Mouse (Mus musculus) hindbrain, embryonic 13.5 days (tissue): ENCODE data around the gene Gm20388. TPM values are rescaled to one million over a fixed set of nuclear protein-coding genes. Genes with fewer than 3 reads are reported as not detected.

Experiments
- ATAC-seq: fragments of 200-750 bp; cut with Nextera tagmentation; 2 replicates; pipeline ENCODE4 v1.8.0; 2017; ENCODE audit warnings: moderate TSS enrichment; ENCODE audit not compliant: low FRiP score
- H3K27ac ChIP-seq: fragments of 300-500 bp; sonication (generic); 2 replicates; pipeline ENCODE4 v1.5.1; 2015; ENCODE audit warnings: inconsistent platforms, mild to moderate bottlenecking, moderate library complexity
- H3K27me3 ChIP-seq: fragments of 300-500 bp; sonication (generic); 2 replicates; pipeline ENCODE4 v1.6.1; 2015; ENCODE audit warnings: mild to moderate bottlenecking, inconsistent platforms
- H3K36me3 ChIP-seq: fragments of 300-500 bp; sonication (generic); 2 replicates; pipeline ENCODE4 v1.6.1; 2015; ENCODE audit warnings: mild to moderate bottlenecking, inconsistent platforms
- H3K4me1 ChIP-seq: fragments of 300-500 bp; sonication (generic); replicated peaks from 2 replicates; pipeline ENCODE4 v1.6.1; 2015; ENCODE audit warnings: inconsistent platforms
- H3K4me2 ChIP-seq: fragments of 300-500 bp; sonication (generic); 2 replicates; pipeline ENCODE4 v1.6.1; 2015; ENCODE audit warnings: inconsistent platforms, mild to moderate bottlenecking, moderate library complexity
- H3K4me3 ChIP-seq: fragments of 300-500 bp; sonication (generic); 2 replicates; pipeline ENCODE4 v1.5.1; 2015; ENCODE audit warnings: mild to moderate bottlenecking, inconsistent platforms
- H3K9ac ChIP-seq: fragments of 300-500 bp; sonication (generic); 2 replicates; pipeline ENCODE4 v1.6.1; 2015; ENCODE audit warnings: mild to moderate bottlenecking, inconsistent platforms
- H3K9me3 ChIP-seq: fragments of 300-500 bp; sonication (generic); 2 replicates; pipeline ENCODE4 v1.6.1; 2016; ENCODE audit warnings: inconsistent platforms
- WGBS: fragments of 180-500 bp; shearing (Covaris S2); methylation state at CpG from one replicate; pipeline ENCODE4 v1.1.7; 2015; 5-methylcytosine and 5-hydroxymethylcytosine counted together
- polyA plus RNA-seq: library from polyadenylated mRNA; unstranded; fragments of >200 nt; fragmentation: Nextera tagmentation; extraction: Ambion mirVana; gene quantifications from 2 replicates; pipeline ENCODE4 v1.2.1, GENCODE M21; 2015

The Gm20388 gene
- polyA plus RNA-seq, 1 experiment from 2014 or later, result 1.9 TPM

DNA sequence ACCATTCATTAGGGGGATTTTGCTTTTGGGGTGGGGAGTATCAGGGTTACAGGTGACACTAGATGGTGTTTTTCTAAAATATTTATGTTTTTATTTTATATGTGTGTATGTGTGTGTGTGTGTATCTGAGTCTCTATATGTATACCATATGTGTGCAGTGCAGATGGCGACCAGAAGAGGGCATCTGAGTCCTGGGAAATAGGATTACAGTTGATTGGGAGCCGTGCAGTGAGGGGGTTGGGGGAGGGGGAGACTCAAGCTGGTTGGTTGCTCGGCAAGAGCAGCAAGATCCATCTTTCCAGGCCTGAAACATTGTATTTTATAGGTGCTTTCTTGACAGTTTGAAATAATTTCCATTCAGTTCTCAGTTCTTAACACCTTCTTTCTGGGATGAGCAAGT is 1816.5 kb downstream of the Gm20388 start:
- H3K4me2 ChIP-seq, result no peak overlapping the region
- ATAC-seq, result no peak
- H3K9ac ChIP-seq, result no peak overlapping the region
- 63% methylated on average over 3 of the region's 3 CpGs for WGBS
- no peak overlapping the region for H3K27ac ChIP-seq
- H3K27me3 ChIP-seq, result peaks cover 49% of the 10 kb centered on the region
- peaks cover 31% of the 10 kb centered on the region for H3K4me1 ChIP-seq
- no peaks in the 10 kb centered on the region for H3K9me3 ChIP-seq
- no peak overlapping the region for H3K4me3 ChIP-seq
- no peaks in the 10 kb centered on the region for H3K36me3 ChIP-seq

DNA sequence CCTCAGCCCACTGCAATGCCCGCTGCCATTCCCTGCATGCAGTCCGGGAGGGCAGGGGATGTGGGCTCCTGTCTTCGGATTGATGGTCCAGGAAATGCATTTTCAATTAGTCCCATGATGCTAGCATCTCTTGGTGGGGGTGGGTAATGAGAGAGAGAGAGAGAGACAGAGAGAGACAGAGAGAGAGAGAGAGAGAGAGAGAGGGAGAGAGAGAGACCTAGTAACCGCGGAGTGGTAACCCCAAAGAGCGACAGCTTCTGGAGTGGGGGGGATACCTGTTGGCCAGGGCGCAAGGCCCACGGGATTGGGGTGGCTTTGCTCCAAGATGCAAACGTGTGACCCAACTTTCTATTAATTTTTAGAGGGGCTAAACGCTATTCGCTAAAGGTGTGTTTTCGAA is 1818.7 kb downstream of the Gm20388 start, which contains the start of gene Jph3:
Gene Jph3 (plus strand): TSS at position 301 of the 400 bp plus-strand sequence.
- Histone ChIP-seq H3K27ac (peak within 1 kb of the TSS; percentile 76), H3K4me3 (peak within 1 kb of the TSS; percentile 81), H3K4me1 (peaks cover 42% of the 10 kb centered on the region), H3K36me3 (peaks cover 6% of the 10 kb centered on the region; the same call in 1 of the 2 replicates), H3K9ac (peak within 1 kb of the TSS; percentile 90), H3K27me3 (peaks cover 68% of the 10 kb centered on the region), H3K9me3 (no peaks in the 10 kb centered on the region), H3K4me2 (peak within 1 kb of the TSS; percentile 67)
- no peak for ATAC-seq
- 8% methylated on average over 12 of the region's 12 CpGs for WGBS

DNA sequence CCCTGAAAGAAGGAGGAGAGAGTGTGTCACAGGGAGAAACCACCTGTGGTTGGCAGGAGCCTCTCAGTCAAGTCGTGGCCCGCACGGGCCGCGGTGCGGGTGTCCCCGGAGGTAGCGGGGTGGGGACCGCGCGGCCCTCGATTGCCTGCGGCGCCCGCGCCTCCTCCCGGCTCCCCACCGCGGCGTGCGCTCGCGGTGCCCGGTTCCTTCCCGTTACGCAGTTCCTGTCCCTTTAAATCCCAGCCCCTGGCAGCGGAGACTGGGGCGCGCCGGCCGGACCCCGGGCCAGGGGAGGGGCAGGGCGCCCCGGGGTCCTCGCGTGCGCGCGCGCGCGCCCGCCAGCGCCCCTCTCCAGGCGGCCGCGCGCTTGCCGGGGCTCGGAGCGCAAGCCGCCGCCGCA is 1819.1 kb downstream of the Gm20388 start:
- Histone ChIP-seq H3K36me3 (peaks cover 6% of the 10 kb centered on the region; the same call in 1 of the 2 replicates), H3K4me2 (peak overlapping the region; percentile 67), H3K9me3 (no peaks in the 10 kb centered on the region), H3K27ac (peak overlapping the region; percentile 76; the same call in 1 of the 2 replicates), H3K9ac (peak overlapping the region; percentile 90), H3K4me1 (peaks cover 42% of the 10 kb centered on the region), H3K27me3 (peaks cover 67% of the 10 kb centered on the region), H3K4me3 (peak overlapping the region; percentile 81)
- no peak for ATAC-seq
- WGBS, result 0% methylated on average over 33 of the region's 54 CpGs

DNA sequence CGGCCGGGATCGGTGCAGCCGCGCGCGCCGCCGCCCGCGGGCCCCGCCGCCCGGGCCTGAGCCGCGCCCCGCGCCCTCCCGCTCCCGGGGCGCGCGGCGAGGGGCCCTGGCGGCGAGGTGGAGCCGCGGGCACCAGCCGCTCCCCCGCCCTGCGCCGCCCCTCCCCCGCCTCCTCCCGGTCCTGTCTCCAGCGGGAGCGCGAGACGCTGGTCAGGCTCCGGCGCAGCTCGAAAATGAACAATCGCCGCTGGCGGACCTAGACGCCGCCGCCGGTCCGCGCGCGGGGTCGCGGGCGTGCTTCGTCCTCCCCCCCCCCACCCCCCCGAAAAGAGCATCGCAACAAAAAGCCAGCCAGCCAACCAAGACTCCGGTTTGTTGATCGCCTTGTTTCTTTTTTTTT is 1819.5 kb downstream of the Gm20388 start:
- peaks cover 63% of the 10 kb centered on the region for H3K27me3 ChIP-seq
- ATAC-seq, result no peak
- H3K9me3 ChIP-seq, result no peaks in the 10 kb centered on the region
- 0% methylated on average over 35 of the region's 60 CpGs for WGBS
- H3K4me2 ChIP-seq, result peak overlapping the region; percentile 67
- peaks cover 6% of the 10 kb centered on the region; the same call in 1 of the 2 replicates for H3K36me3 ChIP-seq
- H3K27ac ChIP-seq, result peak overlapping the region; percentile 76
- H3K4me1 ChIP-seq, result peaks cover 42% of the 10 kb centered on the region
- peak overlapping the region; percentile 90 for H3K9ac ChIP-seq
- H3K4me3 ChIP-seq, result peak overlapping the region; percentile 81

DNA sequence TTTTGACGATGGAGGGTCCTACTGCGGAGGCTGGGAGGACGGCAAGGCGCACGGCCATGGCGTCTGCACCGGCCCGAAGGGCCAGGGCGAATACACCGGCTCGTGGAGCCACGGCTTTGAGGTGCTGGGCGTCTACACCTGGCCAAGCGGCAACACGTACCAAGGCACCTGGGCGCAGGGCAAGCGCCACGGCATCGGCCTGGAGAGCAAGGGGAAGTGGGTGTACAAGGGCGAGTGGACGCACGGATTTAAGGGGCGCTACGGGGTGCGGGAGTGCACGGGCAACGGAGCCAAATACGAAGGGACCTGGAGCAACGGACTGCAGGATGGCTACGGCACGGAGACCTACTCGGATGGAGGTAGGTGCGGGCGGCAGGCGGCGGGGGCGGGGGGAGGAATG is 1820.0 kb downstream of the Gm20388 start:
- peak overlapping the region; percentile 76 for H3K27ac ChIP-seq
- H3K36me3 ChIP-seq, result peaks cover 6% of the 10 kb centered on the region; the same call in 1 of the 2 replicates
- peaks cover 42% of the 10 kb centered on the region for H3K4me1 ChIP-seq
- under 1% methylated on average over 37 of the region's 37 CpGs for WGBS
- ATAC-seq, result peak; percentile 39; the same call in 1 of the 2 replicates
- peak overlapping the region; percentile 90 for H3K9ac ChIP-seq
- peaks cover 62% of the 10 kb centered on the region for H3K27me3 ChIP-seq
- H3K4me2 ChIP-seq, result peak overlapping the region; percentile 67
- peak overlapping the region; percentile 81 for H3K4me3 ChIP-seq
- H3K9me3 ChIP-seq, result no peaks in the 10 kb centered on the region

DNA sequence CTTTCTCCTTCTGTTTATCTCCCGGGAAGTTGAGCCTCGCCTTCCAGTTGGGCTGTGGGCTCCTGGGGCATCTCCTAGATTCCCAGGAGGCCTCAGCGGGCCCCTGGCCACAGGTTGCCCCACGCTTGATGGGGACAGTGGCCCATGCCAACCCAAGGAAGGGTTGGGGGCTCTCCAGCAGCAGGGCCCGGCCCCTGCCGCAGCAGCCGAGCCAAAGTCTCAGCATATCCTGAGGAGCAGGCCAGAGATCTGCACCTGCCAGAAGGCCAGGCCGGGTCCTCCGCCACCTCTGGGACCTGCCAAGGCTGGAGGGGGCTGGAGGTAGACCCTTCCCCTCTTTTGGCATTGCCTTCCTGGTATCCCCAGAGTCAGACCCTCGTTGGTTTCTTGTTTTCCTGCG is 1820.4 kb downstream of the Gm20388 start:
- WGBS, result 4% methylated on average over 9 of the region's 11 CpGs
- peak; percentile 43 for ATAC-seq
- peaks cover 61% of the 10 kb centered on the region for H3K27me3 ChIP-seq

DNA sequence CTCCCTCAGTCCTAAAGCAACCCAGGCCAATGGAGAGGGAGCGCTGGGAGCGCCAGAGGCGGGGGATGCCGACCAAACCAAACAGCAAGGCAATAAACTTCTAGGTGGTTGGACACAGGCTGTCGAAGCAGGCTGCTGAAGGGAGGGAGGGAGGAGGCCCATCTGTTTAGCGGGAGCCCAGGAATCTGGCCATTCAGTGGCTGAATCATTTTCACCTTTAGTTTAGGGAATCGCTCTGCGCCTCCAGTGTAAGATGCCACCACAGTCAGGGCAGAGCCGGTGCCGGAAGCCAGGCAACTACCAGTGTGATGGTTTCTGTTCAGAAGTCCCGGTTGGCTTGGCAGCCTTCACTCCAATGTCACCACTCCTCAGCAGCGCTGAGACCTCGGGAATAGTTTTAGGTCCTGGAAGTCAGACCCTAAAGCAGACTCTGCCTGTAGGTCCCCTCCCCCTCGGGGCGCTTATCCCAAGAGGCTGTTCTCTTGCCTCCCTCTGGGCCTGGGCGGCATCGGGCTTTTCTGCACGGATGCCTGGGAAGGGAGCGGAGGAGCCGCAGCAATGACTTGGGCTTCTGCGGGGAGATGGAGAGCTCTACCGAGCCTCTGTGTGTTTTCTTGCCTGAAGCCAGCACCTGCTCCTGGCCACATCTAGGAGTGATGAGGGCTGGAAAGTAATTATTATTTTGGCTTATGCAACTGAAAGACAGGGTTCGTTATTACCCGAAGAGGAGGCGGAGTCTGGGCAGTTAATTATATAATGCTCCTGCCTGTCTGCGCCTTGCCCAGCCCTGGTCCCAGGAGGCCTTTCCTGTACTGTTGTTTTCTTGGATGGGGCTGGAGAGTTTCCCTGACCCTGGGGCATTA is 1821.1 kb downstream of the Gm20388 start:
- H3K9ac ChIP-seq, result peak overlapping the region; percentile 90
- peak overlapping the region; percentile 67 for H3K4me2 ChIP-seq
- H3K4me3 ChIP-seq, result peak overlapping the region; percentile 81
- peaks cover 61% of the 10 kb centered on the region for H3K27me3 ChIP-seq
- WGBS, result 4% methylated on average over 26 of the region's 26 CpGs
- H3K36me3 ChIP-seq, result peaks cover 6% of the 10 kb centered on the region; the same call in 1 of the 2 replicates
- peak overlapping the region; percentile 76 for H3K27ac ChIP-seq
- peak; percentile 23 for ATAC-seq
- H3K4me1 ChIP-seq, result peaks cover 46% of the 10 kb centered on the region
- H3K9me3 ChIP-seq, result no peaks in the 10 kb centered on the region

More for the DNA sequence above, 1820.4 kb downstream of the Gm20388 start:
- peak overlapping the region; percentile 76 for H3K27ac ChIP-seq
- H3K4me2 ChIP-seq, result peak overlapping the region; percentile 67
- peak overlapping the region; percentile 81 for H3K4me3 ChIP-seq
- H3K9ac ChIP-seq, result peak overlapping the region; percentile 90
- H3K36me3 ChIP-seq, result peaks cover 6% of the 10 kb centered on the region; the same call in 1 of the 2 replicates
- peaks cover 42% of the 10 kb centered on the region for H3K4me1 ChIP-seq
- no peaks in the 10 kb centered on the region for H3K9me3 ChIP-seq

DNA sequence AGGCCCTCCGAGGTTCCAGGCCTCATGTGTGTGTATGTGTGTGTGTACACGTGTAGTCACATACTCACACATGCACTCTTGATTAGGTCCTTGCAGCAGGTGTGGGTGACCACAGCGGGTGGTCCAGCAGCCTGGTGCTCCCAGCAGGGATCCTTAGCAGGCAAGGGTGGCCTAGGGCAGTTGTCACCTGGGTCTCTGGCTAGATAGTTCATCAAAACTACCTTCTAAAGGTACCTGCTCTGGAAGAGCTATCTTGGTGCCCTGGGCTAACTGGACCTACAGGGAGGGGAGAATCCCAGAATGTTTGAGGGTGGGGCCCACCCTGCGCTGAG is 1821.7 kb downstream of the Gm20388 start:
- peak overlapping the region; percentile 67 for H3K4me2 ChIP-seq
- H3K4me3 ChIP-seq, result peak overlapping the region; percentile 81
- 0 out of 2 replicates have a peak, but pooled peaks have one; percentile 14 for ATAC-seq
- peaks cover 46% of the 10 kb centered on the region for H3K4me1 ChIP-seq
- H3K27ac ChIP-seq, result no peak overlapping the region
- no peaks in the 10 kb centered on the region for H3K9me3 ChIP-seq
- 52% methylated on average over 4 of the region's 4 CpGs for WGBS
- H3K27me3 ChIP-seq, result peaks cover 61% of the 10 kb centered on the region
- peaks cover 6% of the 10 kb centered on the region; the same call in 1 of the 2 replicates for H3K36me3 ChIP-seq
- H3K9ac ChIP-seq, result peak overlapping the region; percentile 90

DNA sequence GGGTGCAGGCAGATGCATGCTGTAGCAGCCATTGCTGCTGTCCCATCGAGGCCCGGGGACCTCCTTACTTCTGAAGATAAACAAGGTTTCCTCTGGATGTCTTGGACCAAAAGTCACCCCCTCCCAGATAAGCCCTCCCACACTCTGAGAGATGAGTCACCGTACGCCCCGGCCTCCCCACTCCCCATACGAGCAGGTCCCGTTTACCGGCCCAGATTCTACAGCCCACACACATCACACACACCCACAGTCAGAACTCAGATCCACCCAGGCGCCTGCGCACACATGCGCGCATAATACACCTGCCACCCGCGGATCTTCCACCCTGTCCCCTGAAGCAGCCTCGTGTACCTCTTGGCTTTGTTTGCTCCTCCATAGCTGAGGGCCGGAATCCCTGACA is 1823.6 kb downstream of the Gm20388 start:
- H3K4me2 ChIP-seq, result no peak overlapping the region
- H3K9me3 ChIP-seq, result no peaks in the 10 kb centered on the region
- no peak overlapping the region for H3K4me3 ChIP-seq
- ATAC-seq, result no peak
- peaks cover 6% of the 10 kb centered on the region; the same call in 1 of the 2 replicates for H3K36me3 ChIP-seq
- H3K27ac ChIP-seq, result no peak overlapping the region
- H3K9ac ChIP-seq, result no peak overlapping the region
- 93% methylated on average over 16 of the region's 16 CpGs for WGBS
- H3K4me1 ChIP-seq, result peaks cover 42% of the 10 kb centered on the region
- peaks cover 42% of the 10 kb centered on the region for H3K27me3 ChIP-seq

DNA sequence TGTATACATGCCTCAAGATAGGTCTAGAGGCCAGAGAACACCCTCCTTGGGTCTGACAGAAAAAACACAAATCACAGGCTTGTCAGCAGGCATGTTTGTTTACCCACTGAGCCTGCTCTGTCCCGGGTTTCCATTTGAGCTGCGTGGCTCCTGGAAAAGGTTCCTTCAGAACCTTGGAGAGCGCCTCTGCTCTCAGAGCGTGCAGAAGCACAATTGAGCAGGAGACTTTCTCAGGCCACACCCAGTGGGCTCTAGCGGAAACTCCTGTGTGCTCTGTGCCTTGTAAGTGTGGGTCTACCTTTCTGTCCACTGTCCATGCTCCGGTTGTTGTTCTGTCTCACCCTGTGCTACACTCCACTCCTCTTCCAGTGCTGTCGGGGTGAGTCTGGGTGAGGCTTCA is 1825.6 kb downstream of the Gm20388 start:
- ATAC-seq, result no peak
- Histone ChIP-seq H3K4me1 (peaks cover 29% of the 10 kb centered on the region), H3K9ac (no peak overlapping the region), H3K27ac (no peak overlapping the region), H3K27me3 (peaks cover 28% of the 10 kb centered on the region), H3K4me2 (no peak overlapping the region), H3K4me3 (no peak overlapping the region), H3K9me3 (no peaks in the 10 kb centered on the region), H3K36me3 (peaks cover 6% of the 10 kb centered on the region; the same call in 1 of the 2 replicates)
- 19% methylated on average over 7 of the region's 7 CpGs for WGBS

DNA sequence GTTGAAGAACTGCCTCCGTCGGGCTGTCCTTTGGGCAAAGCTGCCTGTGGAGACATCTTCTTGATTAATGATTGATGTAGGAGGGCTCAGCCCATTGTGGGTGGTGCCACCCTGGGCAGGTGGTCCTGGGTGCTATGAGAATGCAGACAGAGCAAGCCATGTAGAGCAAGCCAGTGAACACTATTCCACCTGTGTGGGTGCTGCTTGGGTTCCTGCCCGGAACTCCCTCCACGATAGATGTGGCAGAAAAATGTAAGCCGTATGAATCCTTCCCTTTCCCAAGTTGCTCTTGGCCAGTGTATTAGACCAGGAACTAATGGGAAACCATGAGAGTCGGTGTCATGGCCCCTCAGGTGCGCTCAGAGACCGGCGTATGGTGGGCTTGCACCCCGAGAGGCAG is 1830.1 kb downstream of the Gm20388 start:
- Histone ChIP-seq H3K4me3 (no peak overlapping the region), H3K27me3 (no peaks in the 10 kb centered on the region), H3K36me3 (no peaks in the 10 kb centered on the region), H3K4me2 (no peak overlapping the region), H3K27ac (no peak overlapping the region), H3K9ac (no peak overlapping the region), H3K4me1 (peaks cover 5% of the 10 kb centered on the region; the same call in 1 of the 2 replicates), H3K9me3 (no peaks in the 10 kb centered on the region)
- ATAC-seq, result no peak
- WGBS, result 84% methylated on average over 10 of the region's 10 CpGs

DNA sequence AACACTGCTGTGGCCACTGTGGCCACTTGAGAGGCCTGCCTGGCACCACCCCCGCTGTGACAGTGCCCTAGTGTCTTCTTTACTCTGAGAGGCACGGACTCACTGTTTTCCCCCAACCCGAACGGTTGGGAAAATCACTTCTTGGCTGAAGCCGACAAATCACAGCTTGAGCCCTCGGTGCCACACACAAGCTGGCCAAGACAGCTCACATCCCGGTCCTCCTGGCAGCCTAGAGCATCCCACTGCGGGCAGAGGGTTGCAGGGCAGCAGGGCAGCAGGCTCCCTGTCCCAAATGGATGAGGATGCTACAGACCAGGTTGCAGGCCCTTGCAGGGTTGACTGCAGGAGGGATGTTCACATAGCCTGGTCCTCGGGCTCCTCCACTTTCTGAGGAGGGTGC is 1838.9 kb downstream of the Gm20388 start:
- H3K4me2 ChIP-seq, result no peak overlapping the region
- peaks cover 21% of the 10 kb centered on the region for H3K36me3 ChIP-seq
- no peak for ATAC-seq
- 76% methylated on average over 9 of the region's 9 CpGs for WGBS
- no peaks in the 10 kb centered on the region for H3K4me1 ChIP-seq
- H3K9ac ChIP-seq, result no peak overlapping the region
- 0 out of 2 replicates have a peak, but pooled peaks cover 3% of the 10 kb centered on the region for H3K9me3 ChIP-seq
- peaks cover 25% of the 10 kb centered on the region; the same call in 1 of the 2 replicates for H3K27me3 ChIP-seq
- no peak overlapping the region for H3K27ac ChIP-seq
- H3K4me3 ChIP-seq, result no peak overlapping the region
